Mouse (Mus musculus) stomach, embryonic 16.5 days (tissue): ENCODE data around the gene Gnl3l. TPM values are rescaled to one million over a fixed set of nuclear protein-coding genes. Genes with fewer than 3 reads are reported as not detected.
A peak's percentile ranks its signal among the peaks of the same experiment; 100 is the strongest.

ENCODE experiments used
- ATAC-seq: fragments of 200-750 bp; cut with Nextera tagmentation; 2 replicates; pipeline ENCODE4 v1.8.0; 2017; ENCODE audit warnings: moderate number of reproducible peaks, moderate TSS enrichment; ENCODE audit not compliant: insufficient read depth, low FRiP score
- H3K27ac ChIP-seq: fragments of 300-500 bp; sonication (generic); 2 replicates; pipeline ENCODE4 v1.5.1; 2014; ENCODE audit warnings: low read length
- H3K27me3 ChIP-seq: fragments of 300-500 bp; sonication (generic); 2 replicates; pipeline ENCODE4 v1.6.1; 2014; ENCODE audit warnings: low read length, control low read depth, mixed read lengths; ENCODE audit not compliant: control insufficient read depth, insufficient read depth
- H3K36me3 ChIP-seq: fragments of 300-500 bp; sonication (generic); 2 replicates; pipeline ENCODE4 v1.6.1; 2014; ENCODE audit warnings: low read length; ENCODE audit not compliant: control insufficient read depth, insufficient read depth
- H3K4me1 ChIP-seq: fragments of 300-500 bp; sonication (generic); 2 replicates; pipeline ENCODE4 v1.6.1; 2014; ENCODE audit warnings: low read length, control low read depth, mixed read lengths; ENCODE audit not compliant: control insufficient read depth, insufficient read depth
- H3K4me2 ChIP-seq: fragments of 300-500 bp; sonication (generic); 2 replicates; pipeline ENCODE4 v1.6.1; 2014; ENCODE audit warnings: low read depth, low read length, mixed read lengths
- H3K4me3 ChIP-seq: fragments of 300-500 bp; sonication (generic); replicated peaks from 2 replicates; pipeline ENCODE4 v1.5.1; 2014; ENCODE audit warnings: mild to moderate bottlenecking, low read length
- H3K9ac ChIP-seq: fragments of 300-500 bp; sonication (generic); 2 replicates; pipeline ENCODE4 v1.6.1; 2014; ENCODE audit warnings: low read length
- H3K9me3 ChIP-seq: fragments of 300-500 bp; sonication (generic); replicated peaks from 2 replicates; pipeline ENCODE4 v1.6.1; 2016; ENCODE audit warnings: low read length, control low read depth; ENCODE audit not compliant: control insufficient read depth
- WGBS: fragments of 180-500 bp; shearing (Covaris S2); extraction: QIAGEN DNeasy Blood & Tissue Kit; methylation state at CpG from one replicate; pipeline ENCODE4 v1.1.7; 2014; 5-methylcytosine and 5-hydroxymethylcytosine counted together
- polyA plus RNA-seq: library from polyadenylated mRNA; unstranded; fragments of >200 nt; fragmentation: Nextera tagmentation; extraction: Ambion mirVana; gene quantifications from 2 replicates; pipeline ENCODE4 v1.2.1, GENCODE M21; 2015

The Gnl3l gene
- polyA plus RNA-seq, 1 experiment from 2014 or later = 25.2 TPM

DNA sequence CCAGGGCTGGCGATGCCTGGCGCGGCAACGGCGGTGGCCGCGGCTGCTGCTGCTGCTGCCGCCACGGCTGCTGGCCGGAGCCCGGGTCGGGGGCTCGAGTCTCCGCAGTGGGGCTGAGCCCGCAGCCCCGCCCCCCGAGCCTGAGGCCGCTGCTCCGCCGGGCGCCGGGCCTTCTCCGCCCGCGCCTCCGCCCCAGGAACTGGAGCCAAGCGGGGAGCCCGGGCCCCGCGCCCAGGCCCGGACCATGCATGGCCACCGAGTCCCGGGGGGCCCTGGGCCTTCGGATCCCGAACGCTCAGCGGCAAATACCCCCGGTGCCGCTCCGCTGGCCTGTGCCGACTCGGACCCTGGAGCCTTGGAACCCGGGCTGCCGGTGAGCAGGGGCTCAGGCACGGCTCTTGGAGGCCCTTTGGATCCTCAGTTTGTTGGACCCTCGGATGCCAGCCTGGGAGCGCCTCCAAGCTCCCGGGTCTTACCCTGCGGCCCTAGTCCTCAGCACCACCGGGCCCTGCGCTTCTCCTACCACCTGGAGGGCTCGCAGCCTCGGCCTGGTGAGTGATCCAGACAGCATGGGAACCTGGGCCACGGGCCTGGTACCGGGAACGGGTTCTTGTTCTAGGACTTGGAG lies 30.4 kb upstream of the Gnl3l start:
- Histone ChIP-seq H3K9me3 (no peaks in the 10 kb centered on the region), H3K27me3 (no peaks in the 10 kb centered on the region; the same call in 1 of the 2 replicates), H3K4me3 (peak overlapping the region; percentile 63), H3K4me1 (no peaks in the 10 kb centered on the region), H3K36me3 (no peaks in the 10 kb centered on the region), H3K4me2 (peak overlapping the region; percentile 52), H3K9ac (peak overlapping the region; percentile 84), H3K27ac (peak overlapping the region; percentile 85)
- WGBS = 17% methylated on average over 51 of the region's 56 CpGs
- peak; percentile 63 for ATAC-seq

GRCm38 (mm10) chrX:151046777-151047430 lies 29.8 kb upstream of the Gnl3l start:
- Histone ChIP-seq H3K4me3 (peak overlapping the region; percentile 63), H3K4me1 (no peaks in the 10 kb centered on the region), H3K27me3 (no peaks in the 10 kb centered on the region; the same call in 1 of the 2 replicates), H3K4me2 (peak overlapping the region; percentile 52), H3K9ac (peak overlapping the region; percentile 84), H3K27ac (peak overlapping the region; percentile 85), H3K36me3 (no peaks in the 10 kb centered on the region), H3K9me3 (no peaks in the 10 kb centered on the region)
- ATAC-seq = peak; percentile 92
- 24% methylated on average over 52 of the region's 62 CpGs for WGBS

GRCm38 (mm10) chrX:151046321-151046720 lies 29.2 kb upstream of the Gnl3l start:
- no peaks in the 10 kb centered on the region; the same call in 1 of the 2 replicates for H3K27me3 ChIP-seq
- ATAC-seq = 0 out of 2 replicates have a peak, but pooled peaks have one; percentile 3
- H3K9ac ChIP-seq = peak overlapping the region; percentile 84; the same call in 1 of the 2 replicates
- no peaks in the 10 kb centered on the region for H3K9me3 ChIP-seq
- peak overlapping the region; percentile 52 for H3K4me2 ChIP-seq
- peak overlapping the region; percentile 85 for H3K27ac ChIP-seq
- no peaks in the 10 kb centered on the region for H3K4me1 ChIP-seq
- WGBS = 34% methylated on average over 11 of the region's 11 CpGs
- peak overlapping the region; percentile 63 for H3K4me3 ChIP-seq
- no peaks in the 10 kb centered on the region for H3K36me3 ChIP-seq

- Histone ChIP-seq H3K36me3 (no peaks in the 10 kb centered on the region), H3K27ac (peak within 1 kb of the TSS; percentile 85), H3K9me3 (no peaks in the 10 kb centered on the region), H3K4me1 (no peaks in the 10 kb centered on the region), H3K27me3 (no peaks in the 10 kb centered on the region; the same call in 1 of the 2 replicates), H3K9ac (peak within 1 kb of the TSS; percentile 84), H3K4me3 (peak within 1 kb of the TSS; percentile 63), H3K4me2 (peak within 1 kb of the TSS; percentile 52)
- no peak for ATAC-seq
- WGBS = 93% methylated on average over 8 of the region's 8 CpGs
Measured at GRCm38 (mm10) chrX:151045850-151046249, 28.7 kb upstream of the Gnl3l start, which contains the start of gene Fgd1. Gene Fgd1 (plus strand): TSS chrX:151046150.

GRCm38 (mm10) chrX:151041223-151041622 lies 24.1 kb upstream of the Gnl3l start:
- 60% methylated on average over 5 of the region's 5 CpGs for WGBS
- no peak overlapping the region for H3K9ac ChIP-seq
- no peak overlapping the region for H3K4me2 ChIP-seq
- H3K27ac ChIP-seq = no peak overlapping the region
- no peaks in the 10 kb centered on the region for H3K4me1 ChIP-seq
- H3K9me3 ChIP-seq = no peaks in the 10 kb centered on the region
- H3K27me3 ChIP-seq = no peaks in the 10 kb centered on the region; the same call in 1 of the 2 replicates
- H3K36me3 ChIP-seq = no peaks in the 10 kb centered on the region
- ATAC-seq = no peak
- no peak overlapping the region for H3K4me3 ChIP-seq

GRCm38 (mm10) chrX:151031400-151031799 lies 14.3 kb upstream of the Gnl3l start:
- Histone ChIP-seq H3K27ac (no peak overlapping the region), H3K27me3 (no peaks in the 10 kb centered on the region; the same call in 1 of the 2 replicates), H3K9me3 (no peaks in the 10 kb centered on the region), H3K4me2 (no peak overlapping the region), H3K36me3 (no peaks in the 10 kb centered on the region), H3K4me1 (no peaks in the 10 kb centered on the region), H3K4me3 (no peak overlapping the region), H3K9ac (no peak overlapping the region)
- WGBS = 53% methylated on average over 3 of the region's 3 CpGs
- no peak for ATAC-seq

DNA sequence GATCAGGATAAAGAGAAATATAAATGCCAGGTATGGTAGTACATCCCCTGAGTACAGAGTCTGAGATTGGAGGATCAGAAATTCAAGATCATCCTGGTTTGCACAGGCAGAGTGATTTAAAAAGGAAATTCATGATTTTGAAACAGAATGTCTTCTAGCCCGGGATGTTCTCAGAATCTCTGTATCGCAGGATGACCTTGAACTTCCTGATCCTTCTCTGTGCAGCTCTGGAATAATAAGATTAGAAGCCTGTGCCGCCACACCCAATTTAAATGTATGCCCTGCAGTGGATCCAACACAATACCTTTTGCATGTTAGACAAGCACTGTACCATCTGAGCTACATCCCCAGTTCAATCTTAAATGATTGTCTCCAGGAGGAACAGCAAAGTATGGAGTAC lies 1.7 kb upstream of the Gnl3l start:
- Histone ChIP-seq H3K4me3 (no peak overlapping the region), H3K4me1 (0 out of 2 replicates have a peak, but pooled peaks cover 4% of the 10 kb centered on the region), H3K27me3 (no peaks in the 10 kb centered on the region; the same call in 1 of the 2 replicates), H3K9ac (no peak overlapping the region), H3K9me3 (no peaks in the 10 kb centered on the region), H3K4me2 (no peak overlapping the region), H3K27ac (no peak overlapping the region), H3K36me3 (no peaks in the 10 kb centered on the region)
- WGBS = 74% methylated on average over 3 of the region's 3 CpGs
- ATAC-seq = no peak

DNA sequence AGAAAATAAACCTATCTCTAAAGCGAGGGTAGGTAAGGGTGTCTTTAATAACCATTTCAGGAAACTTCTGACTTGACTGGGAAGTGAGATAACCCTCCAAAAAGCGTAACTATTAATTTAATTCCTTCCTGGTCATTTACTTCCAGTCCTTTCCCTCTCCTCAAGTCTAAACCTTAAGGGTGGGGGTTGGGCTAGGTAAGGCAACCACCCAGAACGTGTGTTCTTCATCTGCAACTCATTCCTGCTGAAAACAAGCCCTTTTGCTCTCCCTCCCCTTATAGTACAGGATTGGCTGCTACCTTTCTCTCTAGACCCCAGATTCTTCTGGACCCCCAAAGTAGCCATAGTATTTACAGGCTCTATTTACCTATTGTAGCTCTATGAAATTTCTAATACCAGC lies 775 bp upstream of the Gnl3l start:
- ATAC-seq = no peak
- Histone ChIP-seq H3K27me3 (no peaks in the 10 kb centered on the region; the same call in 1 of the 2 replicates), H3K4me2 (peak overlapping the region; percentile 51), H3K9me3 (no peaks in the 10 kb centered on the region), H3K4me3 (peak overlapping the region; percentile 54), H3K36me3 (no peaks in the 10 kb centered on the region), H3K9ac (peak overlapping the region; percentile 60), H3K27ac (peak overlapping the region; percentile 52; the same call in 1 of the 2 replicates), H3K4me1 (0 out of 2 replicates have a peak, but pooled peaks cover 4% of the 10 kb centered on the region)
- WGBS = 12% methylated on average over 3 of the region's 3 CpGs

GRCm38 (mm10) chrX:150996775-150997174 lies 20.3 kb downstream of the Gnl3l start:
- Histone ChIP-seq H3K27ac (no peak overlapping the region), H3K4me2 (no peak overlapping the region), H3K9ac (no peak overlapping the region), H3K36me3 (no peaks in the 10 kb centered on the region), H3K27me3 (no peaks in the 10 kb centered on the region), H3K4me3 (no peak overlapping the region), H3K4me1 (no peaks in the 10 kb centered on the region), H3K9me3 (no peaks in the 10 kb centered on the region)
- WGBS = 77% methylated on average over 3 of the region's 3 CpGs
- no peak for ATAC-seq
